Mouse (Mus musculus) ovary, postnatal 10 days (tissue): ENCODE measurements around the gene Usp6nl.

Experiments used
- DNase-seq: peaks from one replicate; pipeline ENCODE4 v3.0.0; 2022; ENCODE audit warnings: low spot score

The Usp6nl gene

DNA sequence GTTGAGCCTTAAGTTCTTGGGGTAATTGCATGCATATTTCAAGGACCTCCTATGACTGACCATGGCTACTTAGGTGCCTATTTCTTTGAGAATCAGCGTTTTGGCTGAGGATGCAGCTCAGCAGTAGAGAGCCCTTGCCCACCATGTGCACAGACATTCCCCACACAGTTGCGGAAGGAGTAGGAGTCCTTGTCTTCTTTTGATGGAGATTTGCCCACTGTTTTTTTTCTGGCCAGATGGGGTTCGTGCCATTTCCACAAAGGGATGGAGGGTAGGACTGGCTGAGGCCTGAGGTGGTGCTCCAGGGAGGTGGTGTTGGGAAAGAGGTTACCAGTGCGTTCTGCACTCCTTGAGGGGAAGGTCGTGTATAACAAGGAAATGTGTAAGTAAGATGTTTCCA is 91.9 kb downstream of the Usp6nl start:
- no peak for DNase-seq

- DNase-seq, result no peak
Observed at GRCm38 (mm10) chr2:6417158-6417557, 94.7 kb downstream of the Usp6nl start.

DNA sequence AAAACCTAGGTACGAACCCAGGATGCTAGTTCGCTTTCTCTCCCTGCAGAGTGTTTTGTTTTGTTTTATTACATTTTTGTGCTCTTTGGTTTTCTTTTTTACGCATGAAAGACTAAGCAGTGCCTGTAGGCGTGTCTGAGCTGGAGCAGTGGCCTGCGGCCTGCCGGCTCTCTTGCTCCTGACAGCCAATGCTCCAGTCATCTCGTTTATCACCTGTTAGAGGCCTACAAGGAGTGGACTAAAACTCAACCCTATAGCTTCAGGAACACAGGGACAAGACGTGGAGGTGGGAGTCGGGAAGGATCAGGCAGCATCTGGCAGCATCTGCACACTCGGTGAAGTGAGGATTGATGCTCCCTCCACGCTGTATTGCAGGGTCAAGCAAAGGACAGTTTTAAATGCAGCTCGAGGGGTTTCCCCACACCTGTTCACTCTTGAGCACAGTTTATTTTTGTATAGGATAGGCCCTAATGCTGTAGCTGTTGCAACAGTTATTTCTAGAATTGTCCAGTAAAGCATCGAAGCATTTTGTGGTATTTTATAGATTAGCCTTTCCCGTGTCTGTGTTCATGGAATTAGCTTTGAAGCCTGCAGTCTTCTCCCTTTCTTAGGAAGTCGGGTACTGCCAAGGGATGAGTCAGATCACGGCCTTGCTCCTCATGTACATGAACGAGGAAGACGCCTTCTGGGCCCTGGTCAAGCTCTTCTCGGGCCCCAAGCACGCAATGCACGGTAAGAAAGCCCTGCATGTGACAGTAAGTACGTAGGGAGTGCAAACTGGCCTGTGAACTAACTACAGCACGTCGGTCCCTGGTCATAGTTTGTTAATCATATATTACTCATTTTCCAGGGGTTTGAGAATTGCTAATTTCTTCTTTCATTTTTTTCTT is 101.4 kb downstream of the Usp6nl start:
- no peak for DNase-seq

DNA sequence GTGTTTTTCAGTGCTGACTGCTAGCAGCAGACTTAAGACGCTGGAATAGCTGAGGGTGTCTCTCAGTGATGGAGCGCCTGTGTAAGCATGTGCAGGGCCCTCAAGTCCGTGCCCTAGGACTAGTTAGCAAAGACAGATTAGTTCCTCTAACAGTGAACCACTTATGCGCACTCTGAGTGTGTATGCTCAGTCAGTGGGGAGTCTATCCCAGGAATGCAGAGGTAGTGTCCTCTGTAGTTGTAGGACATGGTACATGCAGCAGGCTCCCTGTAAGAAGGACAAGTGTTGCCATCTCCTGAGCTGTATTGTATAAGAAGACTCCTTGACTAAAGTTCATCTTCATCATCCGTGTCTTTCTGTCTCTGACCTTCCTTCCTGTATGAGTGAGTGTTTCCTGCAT is 102.4 kb downstream of the Usp6nl start:
- DNase-seq, result no peak

GRCm38 (mm10) chr2:6436085-6436950 is 113.9 kb downstream of the Usp6nl start:
- DNase-seq, result no peak

DNA sequence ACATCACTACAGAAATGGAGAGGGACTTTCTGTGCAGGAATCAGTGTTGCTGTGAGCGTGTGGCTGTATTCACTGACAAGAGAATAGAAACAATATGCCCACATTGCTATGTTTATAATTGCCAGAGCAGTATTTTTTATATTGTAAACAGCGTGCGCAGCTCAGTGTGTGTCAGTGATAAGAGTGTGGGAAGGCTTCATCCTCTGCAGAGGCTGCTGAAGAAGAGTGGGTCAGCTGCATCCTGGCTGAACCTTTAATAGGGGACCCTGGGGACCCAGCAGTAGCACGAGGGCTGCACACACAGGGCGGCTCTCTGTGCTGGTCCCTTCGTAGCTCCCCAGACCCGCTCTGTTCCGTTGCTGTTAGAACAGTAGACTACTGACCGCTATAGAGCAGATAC is 119.2 kb downstream of the Usp6nl start:
- DNase-seq, result no peak

- no peak for DNase-seq
Observed at GRCm38 (mm10) chr2:6442302-6442701, 119.8 kb downstream of the Usp6nl start.

- DNase-seq, result no peak
Observed at GRCm38 (mm10) chr2:6444015-6444414, 121.5 kb downstream of the Usp6nl start.

GRCm38 (mm10) chr2:6444723-6445169 is 122.3 kb downstream of the Usp6nl start:
- no peak for DNase-seq

- no peak for DNase-seq
Observed at GRCm38 (mm10) chr2:6445858-6446257, 123.4 kb downstream of the Usp6nl start.

DNA sequence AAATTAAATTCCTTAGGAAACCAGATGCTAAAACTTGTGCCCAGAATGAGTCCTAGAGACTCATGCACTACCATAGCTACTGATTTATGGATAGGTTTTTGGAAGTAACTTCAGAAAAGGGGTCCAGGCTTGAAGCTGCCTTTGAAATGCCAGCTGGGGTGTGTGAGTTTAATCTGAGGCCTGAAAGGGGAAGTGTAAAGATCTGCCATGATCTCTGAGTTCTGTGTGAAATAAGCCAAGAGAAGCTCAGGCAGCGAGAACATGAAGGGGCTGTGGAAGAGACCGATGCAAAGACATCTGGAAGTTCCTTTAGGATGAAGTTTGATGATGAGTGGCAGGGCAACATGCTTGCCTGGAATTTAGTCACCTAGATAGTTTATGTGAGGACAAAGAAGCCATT is 126.4 kb downstream of the Usp6nl start:
- DNase-seq, result no peak

DNA sequence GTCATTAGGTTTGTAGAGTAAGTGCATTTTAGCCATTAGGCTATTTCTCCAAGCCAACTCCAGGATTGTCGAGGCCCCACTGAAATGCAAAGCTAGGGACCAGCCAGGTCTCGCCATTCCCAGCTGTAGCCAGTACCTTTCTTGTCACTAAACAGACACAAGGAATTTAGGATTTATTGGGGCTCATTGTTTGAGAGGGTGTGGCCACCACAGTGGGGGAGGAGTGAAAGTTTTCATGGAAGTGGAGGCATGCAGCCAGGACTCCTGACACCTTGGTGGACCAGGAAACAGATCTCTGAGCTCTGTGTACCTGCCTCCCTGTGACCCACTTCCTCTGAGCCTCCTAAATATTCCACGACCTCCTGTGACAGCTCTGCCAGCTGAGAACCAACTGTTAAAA is 127.2 kb downstream of the Usp6nl start:
- no peak for DNase-seq

DNA sequence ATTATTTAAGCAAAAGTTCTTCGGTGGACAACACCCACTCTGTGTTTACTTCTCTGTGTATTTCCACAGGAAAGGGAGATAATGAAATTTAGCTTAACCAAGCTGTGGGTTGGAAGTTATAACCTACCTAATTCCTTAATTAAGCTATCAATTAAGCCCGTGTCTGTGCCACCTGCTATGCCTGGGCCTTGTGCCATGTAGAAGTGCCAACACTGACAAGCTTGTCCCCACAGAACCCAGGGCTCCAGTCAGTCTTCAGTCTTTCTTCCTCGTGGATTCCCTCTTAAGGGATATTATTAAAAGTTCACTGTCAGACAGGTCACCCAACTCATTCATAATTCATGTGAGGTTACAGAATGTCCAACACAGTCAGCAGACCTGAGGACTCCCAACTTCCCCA is 128.1 kb downstream of the Usp6nl start:
- DNase-seq, result no peak

DNA sequence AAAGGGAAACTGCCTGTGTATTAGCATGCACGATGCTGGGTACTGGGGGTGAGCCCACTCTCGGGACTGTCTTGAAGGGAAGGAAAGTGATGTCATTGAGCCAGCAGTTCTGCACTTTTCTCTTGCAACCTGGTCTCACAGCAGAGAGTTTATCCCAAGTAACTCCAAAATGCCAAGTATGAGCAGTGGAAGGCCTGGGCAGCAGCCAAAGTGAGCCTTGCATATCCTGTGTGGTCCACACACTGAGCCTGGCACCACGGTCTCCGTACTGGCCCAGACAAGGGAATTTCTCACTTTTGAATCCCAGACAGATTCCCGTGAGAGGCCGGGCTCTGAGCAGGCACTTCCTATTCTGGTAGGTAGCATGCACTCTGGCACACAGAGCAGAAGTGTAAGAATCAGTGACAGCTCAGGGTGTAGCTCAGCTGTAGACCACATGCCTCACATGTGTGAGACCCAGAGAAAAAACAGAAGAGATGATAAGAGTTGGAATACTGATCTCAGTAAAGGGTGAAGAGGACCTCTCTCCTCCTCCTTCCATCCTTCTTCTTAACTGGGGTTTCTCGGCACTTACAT is 132.6 kb downstream of the Usp6nl start:
- DNase-seq, result no peak

DNA sequence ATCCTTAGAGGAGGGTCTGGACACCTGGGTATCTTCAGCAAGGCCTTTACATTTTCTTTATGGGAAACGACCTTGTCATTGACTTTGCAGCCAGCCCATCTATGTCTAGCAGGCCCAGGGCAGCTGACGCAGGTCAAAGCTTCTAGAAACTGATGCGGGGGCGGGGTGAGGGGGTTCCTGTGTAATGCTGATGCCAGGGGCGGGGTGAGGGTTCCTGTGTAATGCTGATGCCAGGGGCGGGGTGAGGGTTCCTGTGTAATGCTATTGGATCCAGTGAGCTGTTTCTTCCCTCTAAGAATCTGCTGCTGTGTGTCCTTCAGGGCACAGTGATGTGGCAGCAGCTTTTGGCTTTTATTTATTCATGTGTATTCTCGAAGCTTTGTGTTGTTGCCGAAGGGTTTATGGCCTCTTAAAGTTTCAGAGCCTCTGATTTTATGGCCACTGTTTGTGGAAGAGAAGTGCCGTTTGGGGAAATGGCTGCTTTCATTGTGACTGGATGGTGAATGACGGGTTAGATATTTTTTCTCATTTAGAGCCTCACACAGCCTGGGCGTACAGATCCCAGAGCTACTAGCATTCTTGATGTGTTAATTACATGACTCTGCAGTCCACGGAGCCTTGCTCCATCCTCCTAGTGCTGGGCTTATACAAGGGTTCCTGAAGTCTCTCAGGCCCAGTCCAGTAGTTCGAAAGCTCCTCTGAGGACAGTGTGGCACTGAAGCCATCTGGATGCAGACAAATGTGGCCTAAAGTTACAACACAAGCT is 137.0 kb downstream of the Usp6nl start:
- DNase-seq, result no peak

GRCm38 (mm10) chr2:6462306-6462705 is 139.8 kb downstream of the Usp6nl start:
- DNase-seq, result no peak

DNA sequence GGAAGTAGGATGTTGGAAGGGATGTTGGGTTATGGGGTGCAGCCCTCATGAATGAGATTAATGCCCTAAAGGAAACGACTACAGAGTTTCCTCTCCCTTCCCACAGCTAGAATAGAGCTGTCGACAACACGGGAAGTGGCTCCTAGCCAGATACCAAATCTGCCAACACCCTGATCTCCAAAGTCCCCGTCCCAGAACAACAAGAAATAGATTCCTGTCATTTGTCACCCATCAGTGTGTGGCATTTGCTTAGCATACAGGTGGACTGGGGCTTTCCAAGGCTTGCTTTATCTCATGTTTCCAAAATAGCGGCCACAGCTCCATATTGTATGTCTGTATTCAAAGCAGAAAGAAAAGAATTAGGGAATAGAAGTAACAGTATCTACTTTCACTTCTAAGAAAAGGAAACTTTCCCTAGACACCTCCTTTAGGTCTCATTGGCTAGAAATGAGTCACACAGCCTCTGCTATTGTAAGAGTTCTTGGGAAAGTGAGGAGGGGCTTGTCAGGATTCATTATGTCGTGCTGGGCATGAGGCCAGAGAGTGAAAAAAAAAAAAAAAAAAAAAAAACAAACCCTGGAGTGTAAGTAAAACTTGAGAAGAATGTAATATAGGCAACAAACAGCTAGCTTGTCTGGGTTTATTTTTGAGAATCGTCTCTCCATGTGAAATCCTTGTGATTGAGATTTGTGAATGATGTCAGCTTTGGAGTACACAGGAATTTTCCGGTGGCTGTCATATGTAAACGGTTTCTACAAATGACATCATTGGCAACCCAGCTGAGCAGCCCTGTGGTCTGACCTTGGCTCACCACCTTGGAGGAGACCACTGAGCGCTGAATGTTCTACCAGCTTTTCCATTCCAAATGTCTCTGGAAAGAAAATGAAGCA is 141.6 kb downstream of the Usp6nl start:
- no peak for DNase-seq

GRCm38 (mm10) chr2:6466396-6466795 is 143.9 kb downstream of the Usp6nl start:
- no peak for DNase-seq

- DNase-seq, result no peak
Observed at GRCm38 (mm10) chr2:6467318-6467717, 144.9 kb downstream of the Usp6nl start.

GRCm38 (mm10) chr2:6469164-6469563 is 146.7 kb downstream of the Usp6nl start:
- peak; percentile 28 for DNase-seq

DNA sequence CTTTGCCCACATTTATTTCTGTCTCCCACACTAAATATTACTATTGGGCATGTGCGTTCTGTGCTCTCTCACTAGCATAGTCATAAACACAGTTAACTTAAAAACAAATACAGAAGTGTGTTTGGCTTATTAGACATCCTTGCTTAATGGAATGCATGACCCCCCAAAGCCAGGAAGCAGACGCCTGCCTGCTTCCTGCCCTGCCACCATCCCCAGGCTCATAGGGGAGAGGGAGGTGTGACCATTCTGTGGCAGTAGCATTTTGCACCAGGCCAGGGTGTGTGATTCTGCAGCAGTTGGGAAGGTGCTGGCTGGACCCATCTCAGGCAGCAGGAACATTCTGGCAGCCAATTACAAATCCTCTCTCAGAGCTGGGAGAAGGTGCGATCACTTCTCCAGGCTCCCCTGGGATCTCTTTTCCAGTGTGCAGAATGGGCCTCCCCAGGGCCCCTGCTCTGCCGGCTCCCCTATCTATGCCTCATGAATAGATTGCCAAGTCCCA is 148.7 kb downstream of the Usp6nl start:
- DNase-seq, result no peak
